Mouse (Mus musculus): ENCODE results near the gene Kctd13.
"Not testable (repeated sequence)": the region's sequence is repeated elsewhere in the genome, so short reads cannot be mapped to it uniquely, and the experiment has no call there.

The Kctd13 gene

GRCm38 (mm10) chr7:126928384-126929037, at the start of gene Kctd13:
TSS of gene Kctd13 (plus strand) at chr7:126928879.
- peak; percentile 95 for DNase-seq

- no peak for DNase-seq
These were observed 47.6 kb upstream of the Kctd13 start for GRCm38 (mm10) chr7:126881040-126881439.

- no peak for DNase-seq
These were observed 44.9 kb upstream of the Kctd13 start for GRCm38 (mm10) chr7:126883731-126884181.

GRCm38 (mm10) chr7:126884286-126885164, 44.2 kb upstream of the Kctd13 start, which contains the start of gene Taok2:
TSS of gene Taok2 (minus strand) at chr7:126884703.
- DNase-seq, result peak; percentile 99

GRCm38 (mm10) chr7:126887281-126887680, 41.4 kb upstream of the Kctd13 start:
- no peak for DNase-seq

- no peak for DNase-seq
These were observed 39.8 kb upstream of the Kctd13 start for GRCm38 (mm10) chr7:126888852-126889251.

- no peak for DNase-seq
These were observed 31.8 kb upstream of the Kctd13 start for GRCm38 (mm10) chr7:126896912-126897311.

GRCm38 (mm10) chr7:126897390-126898101, 31.1 kb upstream of the Kctd13 start:
- DNase-seq, result no peak

- peak; percentile 96 for DNase-seq
These were observed 30.3 kb upstream of the Kctd13 start for GRCm38 (mm10) chr7:126898102-126898990.

GRCm38 (mm10) chr7:126899781-126900180, 28.9 kb upstream of the Kctd13 start:
- not testable (repeated sequence) for DNase-seq

- DNase-seq, result no peak
These were observed 23.1 kb upstream of the Kctd13 start for GRCm38 (mm10) chr7:126905590-126905989.

GRCm38 (mm10) chr7:126914844-126915243, 13.8 kb upstream of the Kctd13 start:
- DNase-seq, result no peak

GRCm38 (mm10) chr7:126918356-126918755, 10.3 kb upstream of the Kctd13 start:
- DNase-seq, result not testable (repeated sequence)

GRCm38 (mm10) chr7:126919973-126920372, 8.7 kb upstream of the Kctd13 start:
- no peak for DNase-seq

- DNase-seq, result no peak
These were observed 7.1 kb upstream of the Kctd13 start for GRCm38 (mm10) chr7:126921563-126921962.

GRCm38 (mm10) chr7:126922624-126923060, 6.0 kb upstream of the Kctd13 start, which contains the start of gene Tmem219:
TSS of gene Tmem219 (minus strand) at chr7:126922917.
- DNase-seq, result no peak

GRCm38 (mm10) chr7:126923999-126924398, 4.7 kb upstream of the Kctd13 start:
- no peak for DNase-seq

- DNase-seq, result no peak
These were observed 2.4 kb upstream of the Kctd13 start for GRCm38 (mm10) chr7:126926299-126926698.

GRCm38 (mm10) chr7:126929046-126929445, 367 bp downstream of the Kctd13 start:
- no peak for DNase-seq

- no peak for DNase-seq
These were observed 4.0 kb downstream of the Kctd13 start for GRCm38 (mm10) chr7:126932652-126933051.

GRCm38 (mm10) chr7:126941171-126941570, 12.5 kb downstream of the Kctd13 start:
- no peak for DNase-seq

GRCm38 (mm10) chr7:126941801-126942200, 13.1 kb downstream of the Kctd13 start:
- DNase-seq, result peak; percentile 67

All from right cerebral cortex, adult 18-20 months (tissue).